Mouse (Mus musculus) intestine, embryonic 15.5 days (tissue): ENCODE results near the gene Ttll1. TPM values are rescaled to one million over a fixed set of nuclear protein-coding genes. Genes with fewer than 3 reads are reported as not detected.

Experiments used
- ATAC-seq: fragments of 200-750 bp; cut with Nextera tagmentation; 2 replicates; pipeline ENCODE4 v1.8.0; 2017; ENCODE audit warnings: moderate TSS enrichment, moderate library complexity
- H3K27ac ChIP-seq: fragments of 300-500 bp; sonication (generic); 2 replicates; pipeline ENCODE4 v1.5.1; 2015; ENCODE audit warnings: mild to moderate bottlenecking, inconsistent platforms
- H3K27me3 ChIP-seq: fragments of 300-500 bp; sonication (generic); replicated peaks from 2 replicates; pipeline ENCODE4 v1.6.1; 2015; ENCODE audit warnings: inconsistent platforms
- H3K36me3 ChIP-seq: fragments of 300-500 bp; sonication (generic); 2 replicates; pipeline ENCODE4 v1.6.1; 2015; ENCODE audit warnings: inconsistent platforms
- H3K4me1 ChIP-seq: fragments of 300-500 bp; sonication (generic); replicated peaks from 2 replicates; pipeline ENCODE4 v1.6.1; 2015; ENCODE audit warnings: inconsistent platforms
- H3K4me2 ChIP-seq: fragments of 300-500 bp; sonication (generic); replicated peaks from 2 replicates; pipeline ENCODE4 v1.6.1; 2015; ENCODE audit warnings: mild to moderate bottlenecking, inconsistent platforms
- H3K4me3 ChIP-seq: fragments of 300-500 bp; sonication (generic); replicated peaks from 2 replicates; pipeline ENCODE4 v1.5.1; 2015; ENCODE audit warnings: inconsistent platforms
- H3K9ac ChIP-seq: fragments of 300-500 bp; sonication (generic); 2 replicates; pipeline ENCODE4 v1.6.1; 2015; ENCODE audit warnings: inconsistent platforms
- H3K9me3 ChIP-seq: fragments of 300-500 bp; sonication (generic); 2 replicates; pipeline ENCODE4 v1.6.1; 2016; ENCODE audit warnings: inconsistent platforms
- WGBS: fragments of 180-500 bp; shearing (Covaris S2); methylation state at CpG from one replicate; pipeline ENCODE4 v1.1.7; 2015; 5-methylcytosine and 5-hydroxymethylcytosine counted together
- polyA plus RNA-seq: library from polyadenylated mRNA; unstranded; fragments of >200 nt; fragmentation: Nextera tagmentation; extraction: Ambion mirVana; gene quantifications from 2 replicates; pipeline ENCODE4 v1.2.1, GENCODE M21; 2015

The Ttll1 gene
- 17.1 and 18.4 TPM in 2 replicates for polyA plus RNA-seq

DNA sequence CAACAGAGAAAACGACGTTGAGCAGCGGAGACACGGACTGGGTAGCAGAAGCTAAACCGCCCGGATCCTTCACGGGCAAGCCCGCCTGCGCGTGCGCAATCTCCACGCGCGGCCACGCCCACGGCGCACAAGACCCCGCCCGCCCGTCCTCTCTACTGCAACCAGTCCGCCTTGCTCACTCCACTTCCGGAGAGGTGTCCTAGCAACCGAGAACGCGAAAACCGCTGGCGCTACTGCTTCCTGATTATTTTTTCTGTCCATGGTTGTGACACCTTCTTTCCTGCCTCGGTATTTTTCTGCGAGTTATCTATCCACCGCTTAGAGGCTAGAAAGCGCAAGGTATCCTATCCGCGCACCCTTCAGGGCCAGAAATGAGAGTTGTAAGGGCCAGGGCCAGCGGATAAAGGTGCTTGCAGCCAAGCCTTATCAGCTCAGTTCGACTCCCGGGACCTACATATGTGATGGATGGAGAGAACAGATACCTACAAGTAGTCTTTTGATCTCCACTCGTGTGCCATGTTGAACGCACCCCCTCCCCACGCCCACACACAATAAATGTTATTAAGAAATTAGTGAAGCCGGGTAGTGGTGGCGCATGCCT, at the start of gene Ttll1:
Gene Ttll1, minus strand, starts transcription at position 89 of the 601 bp plus-strand sequence.
- peak within 1 kb of the TSS; percentile 89 for H3K4me2 ChIP-seq
- peaks cover 3% of the 10 kb centered on the region; the same call in 1 of the 2 replicates for H3K4me1 ChIP-seq
- peak within 1 kb of the TSS; percentile 50 for H3K4me3 ChIP-seq
- ATAC-seq = peak; percentile 99
- WGBS = 10% methylated on average over 41 of the region's 41 CpGs
- H3K27ac ChIP-seq = no peak within 1 kb of the TSS
- H3K27me3 ChIP-seq = no peaks in the 10 kb centered on the region
- H3K9ac ChIP-seq = peak within 1 kb of the TSS; percentile 44
- H3K9me3 ChIP-seq = no peaks in the 10 kb centered on the region
- H3K36me3 ChIP-seq = no peaks in the 10 kb centered on the region

DNA sequence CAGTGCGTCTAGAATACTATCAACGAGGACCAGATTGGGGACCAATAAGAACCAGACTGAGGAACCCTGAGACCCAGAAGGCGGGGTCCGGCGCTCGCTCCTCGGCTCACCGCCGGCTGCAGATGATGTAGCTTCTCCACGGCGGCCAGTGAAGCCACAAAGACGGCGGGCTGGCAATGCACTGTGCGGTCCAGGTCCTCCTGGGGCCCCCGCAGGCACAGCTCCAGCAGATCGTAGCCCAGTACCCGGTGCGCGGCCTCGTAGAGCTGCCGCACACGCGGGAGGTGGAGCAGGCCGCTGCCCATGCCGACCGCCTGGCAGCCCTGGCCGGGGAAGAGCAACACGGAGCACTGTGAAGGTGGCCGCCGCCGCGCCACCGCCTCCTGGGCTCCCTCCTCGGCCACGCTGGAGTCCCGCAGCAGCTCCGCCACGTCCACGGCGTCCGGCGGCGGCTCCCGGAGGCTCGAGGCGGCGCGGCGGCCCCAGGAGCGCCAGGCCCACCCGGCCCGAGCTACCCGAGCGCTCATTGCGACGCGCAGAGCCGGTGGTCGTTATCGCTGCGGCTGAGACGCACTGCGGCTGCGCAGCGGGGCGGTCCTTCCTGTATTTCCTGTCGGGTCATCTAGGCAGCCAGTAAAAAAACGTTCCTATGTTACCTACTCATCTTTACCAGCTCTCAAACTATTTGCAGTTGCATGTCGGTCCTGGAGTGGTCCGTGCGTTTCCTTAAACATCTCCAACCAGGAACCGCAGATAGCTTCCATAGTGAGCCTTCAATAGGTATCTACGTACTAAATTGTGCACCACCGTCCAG, 44.7 kb upstream of the Ttll1 start:
- H3K4me1 ChIP-seq = 0 out of 2 replicates have a peak, but pooled peaks cover 3% of the 10 kb centered on the region
- peak; percentile 93 for ATAC-seq
- no peaks in the 10 kb centered on the region for H3K27me3 ChIP-seq
- WGBS = under 1% methylated on average over 74 of the region's 74 CpGs
- peak overlapping the region; percentile 90 for H3K4me3 ChIP-seq
- H3K9me3 ChIP-seq = no peaks in the 10 kb centered on the region
- peak overlapping the region; percentile 89 for H3K27ac ChIP-seq
- H3K9ac ChIP-seq = peak overlapping the region; percentile 94
- H3K36me3 ChIP-seq = peaks cover 5% of the 10 kb centered on the region; the same call in 1 of the 2 replicates
- peak overlapping the region; percentile 85 for H3K4me2 ChIP-seq

DNA sequence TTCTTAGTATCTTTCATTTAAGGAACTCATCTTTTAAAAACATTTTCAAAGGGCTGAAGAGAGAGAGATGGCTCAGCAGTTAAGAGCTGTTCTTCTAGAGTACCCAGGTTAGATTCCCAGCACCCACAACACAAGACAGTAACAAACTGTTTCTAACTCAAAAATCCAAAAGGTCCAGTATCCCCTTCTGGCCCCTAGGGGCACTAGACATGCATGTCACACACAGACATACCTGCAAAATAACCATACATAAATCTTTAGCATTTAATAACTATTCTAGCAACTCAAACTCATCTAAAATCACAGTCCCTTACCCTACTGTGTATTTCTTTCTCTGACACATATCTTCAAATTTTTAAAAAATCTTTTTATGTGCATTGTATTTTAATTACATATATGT, 43.1 kb upstream of the Ttll1 start:
- Histone ChIP-seq H3K4me1 (0 out of 2 replicates have a peak, but pooled peaks cover 3% of the 10 kb centered on the region), H3K4me3 (no peak overlapping the region), H3K9me3 (no peaks in the 10 kb centered on the region), H3K9ac (no peak overlapping the region), H3K27ac (no peak overlapping the region), H3K27me3 (no peaks in the 10 kb centered on the region), H3K36me3 (peaks cover 16% of the 10 kb centered on the region; the same call in 1 of the 2 replicates), H3K4me2 (no peak overlapping the region)
- no peak for ATAC-seq

DNA sequence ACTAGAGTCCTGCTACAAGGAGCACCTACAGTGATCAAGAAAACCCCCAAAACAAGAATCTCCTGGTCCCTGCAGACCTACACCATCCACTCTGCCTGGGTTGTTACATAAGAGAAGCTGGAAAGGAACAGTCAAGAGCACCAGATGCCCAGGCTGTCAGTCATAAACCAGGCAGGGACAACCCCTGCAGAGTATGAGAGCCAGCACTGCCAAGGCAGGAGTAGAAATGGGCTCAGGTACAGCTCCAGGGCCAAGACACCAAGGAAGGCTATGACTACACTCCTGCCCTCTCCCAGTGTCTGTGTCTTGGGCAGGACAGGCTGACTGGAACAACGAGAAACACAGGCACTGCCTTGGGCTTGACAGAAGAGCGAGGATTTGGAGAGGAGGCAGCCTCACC, 39.4 kb upstream of the Ttll1 start:
- Histone ChIP-seq H3K4me3 (no peak overlapping the region), H3K9ac (no peak overlapping the region), H3K27ac (no peak overlapping the region), H3K36me3 (peaks cover 36% of the 10 kb centered on the region), H3K9me3 (no peaks in the 10 kb centered on the region), H3K27me3 (no peaks in the 10 kb centered on the region), H3K4me2 (no peak overlapping the region), H3K4me1 (no peaks in the 10 kb centered on the region)
- WGBS = 84% methylated on average over 2 of the region's 2 CpGs
- no peak for ATAC-seq

DNA sequence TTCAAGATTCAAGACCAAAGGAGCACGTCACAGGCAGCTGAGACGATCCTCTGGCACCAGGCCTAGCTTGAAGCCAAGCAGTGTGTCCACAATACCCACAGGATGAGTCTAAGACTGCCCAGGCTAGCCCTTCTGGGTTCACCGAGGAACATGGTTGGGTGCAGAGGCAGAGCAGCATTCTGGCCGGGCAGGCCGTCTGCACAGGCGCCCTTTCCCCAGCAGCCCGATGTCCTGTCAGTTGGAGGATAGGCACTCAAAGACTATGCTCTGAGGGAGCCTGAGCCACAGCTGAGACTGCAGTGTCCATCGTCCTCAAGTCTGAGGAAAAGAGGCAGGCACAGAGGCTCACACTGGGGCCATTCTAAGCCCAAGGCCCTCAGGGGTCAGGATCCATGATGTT, 36.5 kb upstream of the Ttll1 start:
- Histone ChIP-seq H3K9ac (no peak overlapping the region), H3K9me3 (no peaks in the 10 kb centered on the region), H3K4me3 (no peak overlapping the region), H3K4me2 (no peak overlapping the region), H3K4me1 (no peaks in the 10 kb centered on the region), H3K36me3 (peaks cover 31% of the 10 kb centered on the region), H3K27me3 (no peaks in the 10 kb centered on the region), H3K27ac (no peak overlapping the region)
- no peak for ATAC-seq
- 88% methylated on average over 8 of the region's 8 CpGs for WGBS

DNA sequence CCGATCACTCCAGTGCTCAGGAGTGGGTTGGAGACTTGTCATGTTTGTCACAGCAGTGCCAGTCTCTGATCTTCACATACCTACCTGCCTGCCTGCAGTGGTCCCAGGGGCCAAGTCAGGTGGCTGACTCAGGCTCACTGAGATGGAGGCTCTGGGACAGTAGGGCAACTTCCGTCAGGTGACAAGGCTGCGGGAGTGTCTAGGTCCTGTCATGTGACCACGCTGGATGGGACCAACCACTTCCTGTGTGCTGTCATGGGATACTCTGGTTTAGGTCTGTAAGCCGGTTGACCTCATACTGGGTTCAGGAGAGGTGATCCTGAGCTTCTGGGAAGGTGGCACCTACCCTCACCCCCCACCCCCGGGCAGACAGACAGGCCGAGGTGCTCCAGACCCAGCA, 35.3 kb upstream of the Ttll1 start:
- Histone ChIP-seq H3K27ac (no peak overlapping the region), H3K4me1 (no peaks in the 10 kb centered on the region), H3K9ac (no peak overlapping the region), H3K27me3 (no peaks in the 10 kb centered on the region), H3K4me2 (no peak overlapping the region), H3K4me3 (no peak overlapping the region), H3K36me3 (peaks cover 31% of the 10 kb centered on the region), H3K9me3 (no peaks in the 10 kb centered on the region)
- 94% methylated on average over 7 of the region's 7 CpGs for WGBS
- no peak for ATAC-seq

DNA sequence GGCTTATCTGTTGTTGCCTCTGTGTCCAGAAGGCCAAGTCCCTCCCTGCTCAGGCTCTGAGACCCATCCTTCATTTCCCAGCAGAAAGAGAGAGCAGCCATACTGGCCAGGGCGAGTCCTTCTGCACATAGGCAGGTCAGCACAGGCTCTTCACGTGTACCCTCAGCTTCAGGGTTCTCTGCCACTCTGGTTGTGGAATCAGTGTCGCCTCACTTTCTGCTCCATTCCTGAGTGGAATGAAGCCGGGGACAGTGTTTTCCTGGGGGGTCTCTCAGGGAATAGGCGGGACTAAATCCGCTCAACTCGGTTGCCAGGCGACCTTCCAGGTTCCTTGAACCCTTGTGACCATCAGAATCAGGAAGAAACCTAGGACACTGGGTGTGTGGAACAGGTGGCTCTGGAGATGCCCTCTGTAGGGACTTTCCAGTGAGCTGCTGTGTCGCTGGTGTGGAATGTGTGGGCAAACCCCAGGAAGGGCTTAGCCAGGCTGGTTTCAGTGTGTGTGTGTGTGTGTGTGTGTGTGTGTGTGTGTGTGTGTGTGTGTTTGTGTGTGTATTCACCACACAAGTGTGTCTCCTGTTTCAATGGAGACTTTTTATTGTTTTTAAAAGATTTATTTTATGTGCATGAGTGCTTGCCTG, 31.1 kb upstream of the Ttll1 start:
- 70% methylated on average over 9 of the region's 9 CpGs for WGBS
- H3K9ac ChIP-seq = no peak overlapping the region
- ATAC-seq = no peak
- no peaks in the 10 kb centered on the region for H3K9me3 ChIP-seq
- H3K4me3 ChIP-seq = no peak overlapping the region
- H3K27ac ChIP-seq = no peak overlapping the region
- H3K4me2 ChIP-seq = no peak overlapping the region
- H3K36me3 ChIP-seq = peaks cover 6% of the 10 kb centered on the region
- no peaks in the 10 kb centered on the region for H3K4me1 ChIP-seq
- H3K27me3 ChIP-seq = no peaks in the 10 kb centered on the region

DNA sequence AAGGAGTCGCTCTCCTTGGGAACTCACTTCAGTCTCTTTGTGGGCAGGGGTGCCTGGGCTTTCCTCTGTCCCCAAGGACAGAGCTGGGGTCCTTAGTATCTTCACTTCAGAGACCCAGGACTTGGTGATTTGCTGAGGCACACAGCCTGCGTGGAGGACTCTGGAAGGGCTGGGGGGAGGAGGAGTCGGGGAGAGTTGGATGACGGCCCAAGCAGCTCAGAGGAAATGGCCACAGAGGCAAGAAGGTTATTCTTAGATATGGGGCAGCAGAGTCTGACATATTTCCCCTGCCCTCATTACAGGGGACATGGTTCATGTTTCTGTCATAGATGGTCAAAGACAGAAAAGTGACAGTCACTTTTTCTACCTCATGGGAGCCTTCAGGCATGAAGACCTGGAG, 29.2 kb upstream of the Ttll1 start:
- ATAC-seq = no peak
- H3K4me2 ChIP-seq = no peak overlapping the region
- no peaks in the 10 kb centered on the region for H3K9me3 ChIP-seq
- no peaks in the 10 kb centered on the region for H3K36me3 ChIP-seq
- H3K27me3 ChIP-seq = no peaks in the 10 kb centered on the region
- H3K9ac ChIP-seq = no peak overlapping the region
- no peak overlapping the region for H3K27ac ChIP-seq
- no peaks in the 10 kb centered on the region; the same call in 1 of the 2 replicates for H3K4me1 ChIP-seq
- WGBS = 65% methylated on average over 4 of the region's 4 CpGs
- no peak overlapping the region for H3K4me3 ChIP-seq

DNA sequence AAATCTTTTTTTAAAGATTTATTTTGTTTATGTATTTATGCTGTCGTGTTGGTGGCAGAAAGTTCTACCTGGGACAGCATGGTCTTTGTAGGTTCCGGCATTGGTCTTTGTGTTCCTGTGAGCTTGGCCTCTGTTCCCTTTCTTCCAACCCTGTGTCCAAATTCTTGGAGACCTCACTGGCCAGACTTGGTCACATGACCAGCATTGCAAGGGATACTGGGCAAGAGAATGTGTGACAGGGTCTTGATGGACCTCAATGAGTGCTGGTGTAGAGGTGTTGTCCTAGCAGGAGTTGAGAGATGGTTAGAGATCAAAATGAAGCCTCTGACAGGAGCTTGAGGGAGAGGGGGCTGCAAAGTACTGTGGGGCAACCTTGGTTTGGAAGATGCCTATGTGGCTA, 28.2 kb upstream of the Ttll1 start:
- Histone ChIP-seq H3K9ac (no peak overlapping the region), H3K27ac (no peak overlapping the region), H3K4me1 (no peaks in the 10 kb centered on the region; the same call in 1 of the 2 replicates), H3K4me2 (no peak overlapping the region), H3K9me3 (no peaks in the 10 kb centered on the region), H3K4me3 (no peak overlapping the region), H3K36me3 (no peaks in the 10 kb centered on the region), H3K27me3 (no peaks in the 10 kb centered on the region)
- WGBS = 88% methylated on average over 2 of the region's 2 CpGs
- no peak for ATAC-seq

DNA sequence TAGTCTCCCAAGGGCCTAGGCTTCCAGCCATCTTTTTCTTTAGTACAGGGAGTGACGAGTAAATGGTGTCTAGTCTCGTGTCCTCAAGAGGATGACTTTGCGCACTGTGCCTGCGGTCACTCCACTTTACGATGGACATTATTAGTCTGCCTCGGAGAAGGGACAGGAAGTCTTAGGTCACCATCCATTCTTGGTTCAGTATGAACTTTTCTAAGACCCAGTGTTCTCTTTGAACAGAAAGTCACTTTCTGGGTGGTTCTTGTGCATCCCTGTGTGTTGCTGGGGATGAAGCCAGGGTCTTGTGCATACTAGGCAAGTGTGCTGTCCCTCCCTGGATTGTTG, 25.2 kb upstream of the Ttll1 start:
- Histone ChIP-seq H3K27me3 (no peaks in the 10 kb centered on the region), H3K27ac (no peak overlapping the region), H3K4me1 (peaks cover under 1% of the 10 kb centered on the region; the same call in 1 of the 2 replicates), H3K4me3 (no peak overlapping the region), H3K36me3 (no peaks in the 10 kb centered on the region), H3K9ac (no peak overlapping the region), H3K4me2 (no peak overlapping the region), H3K9me3 (no peaks in the 10 kb centered on the region)
- WGBS = 79% methylated on average over 6 of the region's 6 CpGs
- no peak for ATAC-seq

DNA sequence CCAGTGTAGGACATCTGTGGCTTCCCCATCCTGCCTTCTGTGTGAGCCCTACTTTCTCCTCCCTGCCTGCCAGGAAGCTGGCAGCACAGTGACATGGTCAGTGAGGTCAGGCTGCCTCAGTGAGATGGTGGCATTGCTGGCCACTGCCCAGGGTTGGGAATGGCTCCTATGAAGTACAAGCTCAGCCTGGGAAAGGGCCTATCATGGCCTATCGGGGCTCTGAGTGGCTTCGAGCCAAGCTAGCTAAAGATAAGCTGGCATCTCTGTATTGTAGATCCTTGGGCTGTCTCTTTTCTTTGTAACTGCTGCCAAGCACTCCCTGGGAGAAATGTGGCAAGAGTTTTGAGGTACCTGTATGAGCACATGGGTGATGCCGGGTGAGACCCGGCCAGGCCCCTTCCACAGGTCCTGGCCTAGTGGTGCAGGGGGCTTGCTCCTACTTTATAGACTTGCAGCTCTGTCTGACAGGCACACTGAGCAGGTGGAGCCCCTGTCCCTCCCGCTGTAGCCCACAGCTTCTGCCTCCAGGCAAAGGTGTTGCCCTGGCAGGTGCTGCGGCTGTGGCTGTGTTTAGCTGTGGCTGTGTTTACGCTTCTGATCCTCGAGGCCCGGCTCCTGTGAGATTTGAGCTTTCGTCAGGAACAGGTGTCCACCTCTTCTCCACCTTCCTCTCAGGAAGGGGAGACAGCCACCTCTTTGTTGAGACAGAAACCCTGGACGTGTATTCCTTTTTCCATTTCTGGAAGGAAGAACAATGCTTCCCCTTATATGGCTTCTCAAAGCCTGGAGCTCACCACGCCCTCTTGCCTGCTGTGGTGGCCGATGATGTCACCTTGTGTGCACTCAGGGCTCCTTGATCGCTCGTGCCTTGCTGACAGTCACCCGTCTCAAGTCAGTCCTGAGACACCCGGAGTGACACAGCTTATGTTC, 24.5 kb upstream of the Ttll1 start:
- Histone ChIP-seq H3K9me3 (no peaks in the 10 kb centered on the region), H3K9ac (no peak overlapping the region), H3K27ac (no peak overlapping the region), H3K4me2 (no peak overlapping the region), H3K4me1 (peaks cover 7% of the 10 kb centered on the region; the same call in 1 of the 2 replicates), H3K36me3 (no peaks in the 10 kb centered on the region), H3K27me3 (no peaks in the 10 kb centered on the region), H3K4me3 (no peak overlapping the region)
- WGBS = 48% methylated on average over 17 of the region's 17 CpGs
- peak; percentile 76 for ATAC-seq

DNA sequence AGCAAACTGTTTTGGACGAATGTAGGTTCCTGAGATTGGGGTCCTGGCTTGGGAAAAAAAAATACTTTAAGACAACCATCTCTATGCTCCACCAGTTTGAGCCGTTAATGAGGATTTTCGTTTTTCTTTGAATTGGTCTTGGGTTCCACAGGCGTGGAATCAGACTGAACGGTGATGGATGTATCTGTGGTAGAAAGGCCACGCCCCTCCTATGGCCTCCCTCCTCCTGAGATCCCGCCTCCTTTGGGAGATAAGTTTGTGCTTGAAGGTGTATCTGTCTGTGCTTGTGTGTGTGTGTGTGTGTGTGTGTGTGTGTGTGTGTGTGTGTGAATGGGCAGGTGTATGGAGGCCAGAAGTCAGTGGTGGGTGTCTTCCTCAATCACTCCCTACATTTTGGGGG, 21.9 kb upstream of the Ttll1 start:
- no peaks in the 10 kb centered on the region for H3K9me3 ChIP-seq
- no peak overlapping the region for H3K4me3 ChIP-seq
- no peak overlapping the region for H3K27ac ChIP-seq
- H3K36me3 ChIP-seq = no peaks in the 10 kb centered on the region
- no peak for ATAC-seq
- no peak overlapping the region for H3K9ac ChIP-seq
- 82% methylated on average over 7 of the region's 7 CpGs for WGBS
- H3K4me2 ChIP-seq = no peak overlapping the region
- H3K4me1 ChIP-seq = peaks cover 8% of the 10 kb centered on the region; the same call in 1 of the 2 replicates
- H3K27me3 ChIP-seq = peaks cover 9% of the 10 kb centered on the region
